Mouse (Mus musculus) MEL (cell line): ENCODE data around the gene Fank1. TPM values are rescaled to one million over a fixed set of nuclear protein-coding genes. Genes with fewer than 3 reads are reported as not detected.

Experiments
- DNase-seq: peaks from one replicate; pipeline ENCODE4 v3.0.0; 2011; ENCODE audit warnings: low read depth, low spot score
- H3K27ac ChIP-seq: 2 replicates; pipeline ENCODE4 v1.5.1; 2012; ENCODE audit warnings: low read depth, mild to moderate bottlenecking, control low read depth, low read length, moderate library complexity; ENCODE audit not compliant: control insufficient read depth
- H3K27me3 ChIP-seq, 2 experiments: fragments of 150-350 bp in 1 of 2; sonication (generic) in 1 of 2; 2 replicates each; pipeline ENCODE4 v1.6.1; 2012; ENCODE audit warnings: low read length in 2 of 2, mild to moderate bottlenecking in 2 of 2, improper control_type of control experiment in 1 of 2, moderate library complexity in 1 of 2; ENCODE audit not compliant: insufficient read depth in 2 of 2, control insufficient read depth in 1 of 2
- H3K36me3 ChIP-seq, 2 experiments: 2 replicates each; pipeline ENCODE4 v1.6.1; 2012 to 2014; ENCODE audit warnings: low read length in 2 of 2, improper control_type of control experiment in 1 of 2, inconsistent platforms in 1 of 2, mild to moderate bottlenecking in 1 of 2; ENCODE audit not compliant: insufficient read depth in 2 of 2, control insufficient read depth in 1 of 2
- H3K4me1 ChIP-seq, 2 experiments: fragments of 150-350 bp in 1 of 2; sonication (generic) in 1 of 2; 2 replicates each; pipeline ENCODE4 v1.6.1; 2012; ENCODE audit warnings: low read length in 2 of 2, improper control_type of control experiment in 1 of 2, mild to moderate bottlenecking in 1 of 2; ENCODE audit not compliant: insufficient read depth in 2 of 2, control insufficient read depth in 1 of 2
- H3K4me3 ChIP-seq, 2 experiments: fragments of 150-350 bp in 1 of 2; sonication (generic) in 1 of 2; 2 replicates each; pipeline ENCODE4 v1.5.1; 2012; ENCODE audit warnings: low read depth in 2 of 2, low read length in 2 of 2, mild to moderate bottlenecking in 2 of 2, moderate library complexity in 2 of 2, control low read depth in 1 of 2, improper control_type of control experiment in 1 of 2; ENCODE audit not compliant: control insufficient read depth in 1 of 2, insufficient read depth in 1 of 2
- H3K79me2 ChIP-seq: 2 replicates; pipeline ENCODE4 v1.6.1; 2012; ENCODE audit warnings: mild to moderate bottlenecking, low read length, moderate library complexity; ENCODE audit not compliant: control insufficient read depth, poor library complexity, insufficient read depth
- H3K9ac ChIP-seq: 2 replicates; pipeline ENCODE4 v1.6.1; 2012; ENCODE audit warnings: low read depth, mild to moderate bottlenecking, control low read depth, low read length, moderate library complexity; ENCODE audit not compliant: control insufficient read depth, poor library complexity, severe bottlenecking
- H3K9me3 ChIP-seq: fragments of 150-350 bp; sonication (generic); replicated peaks from 2 replicates; pipeline ENCODE4 v1.6.1; 2012; ENCODE audit warnings: mild to moderate bottlenecking, low read length, improper control_type of control experiment, moderate library complexity; ENCODE audit not compliant: insufficient read depth
- CHD1 ChIP-seq: IDR thresholded peaks from 2 replicates; pipeline ENCODE4 v1.6.1; 2012; ENCODE audit warnings: low read depth, mild to moderate bottlenecking, inconsistent platforms, low read length, improper control_type of control experiment
- CHD2 ChIP-seq: IDR thresholded peaks from 2 replicates; pipeline ENCODE4 v1.6.1; 2011; ENCODE audit warnings: low read length, improper control_type of control experiment
- CTCF ChIP-seq, 3 experiments: IDR thresholded peaks in 2 of 3; conservative IDR thresholded peaks in 1 of 3; 2 replicates each; pipeline ENCODE4 v1.5.1; 2011 to 2012; ENCODE audit warnings: low read length in 3 of 3, low read depth in 2 of 3, mild to moderate bottlenecking in 2 of 3, improper control_type of control experiment in 1 of 3, inconsistent platforms in 1 of 3, mixed read lengths in 1 of 3, moderate library complexity in 1 of 3; ENCODE audit not compliant: control insufficient read depth in 1 of 3, insufficient read depth in 1 of 3, poor library complexity in 1 of 3, severe bottlenecking in 1 of 3
- EP300 ChIP-seq, 2 experiments: IDR thresholded peaks; 2 replicates each; pipeline ENCODE4 v1.6.1; 2011; ENCODE audit warnings: improper control_type of control experiment in 2 of 2, low read length in 2 of 2, low read depth in 1 of 2, mild to moderate bottlenecking in 1 of 2
- ETS1 ChIP-seq: IDR thresholded peaks from 2 replicates; pipeline ENCODE4 v1.6.1; 2012; ENCODE audit warnings: low read depth, mild to moderate bottlenecking, inconsistent platforms, low read length, improper control_type of control experiment, moderate library complexity
- JUND ChIP-seq: IDR thresholded peaks from 2 replicates; pipeline ENCODE4 v1.6.1; 2011; ENCODE audit warnings: low read depth, mild to moderate bottlenecking, improper control_type of control experiment, low read length
- MAFK ChIP-seq: IDR thresholded peaks from 2 replicates; pipeline ENCODE4 v1.6.1; 2011; ENCODE audit warnings: low read depth, mild to moderate bottlenecking, low read length, improper control_type of control experiment, borderline replicate concordance
- MEF2A ChIP-seq: IDR thresholded peaks from 2 replicates; pipeline ENCODE4 v1.6.1; 2014; ENCODE audit warnings: low read depth, mild to moderate bottlenecking, inconsistent platforms, low read length, improper control_type of control experiment; ENCODE audit not compliant: poor library complexity, insufficient replicate concordance, severe bottlenecking; ENCODE audit errors: extremely low read depth
- MXI1 ChIP-seq: IDR thresholded peaks from 2 replicates; pipeline ENCODE4 v1.6.1; 2011; ENCODE audit warnings: mild to moderate bottlenecking, low read depth, low read length, improper control_type of control experiment
- MYC ChIP-seq: IDR thresholded peaks from 2 replicates; pipeline ENCODE4 v1.6.1; 2011; ENCODE audit warnings: low read depth, mild to moderate bottlenecking, low read length, improper control_type of control experiment, moderate library complexity
- POLR2A ChIP-seq, 2 experiments: IDR thresholded peaks; 2 replicates each; pipeline ENCODE4 v1.6.1; 2011 to 2012; ENCODE audit warnings: low read length in 2 of 2, mild to moderate bottlenecking in 2 of 2, control low read depth in 1 of 2, improper control_type of control experiment in 1 of 2, low read depth in 1 of 2, moderate library complexity in 1 of 2; ENCODE audit not compliant: control insufficient read depth in 1 of 2, insufficient read depth in 1 of 2, poor library complexity in 1 of 2
- POLR2AphosphoS2 ChIP-seq: IDR thresholded peaks from 2 replicates; pipeline ENCODE4 v1.6.1; 2011; ENCODE audit warnings: low read length, improper control_type of control experiment
- POLR2AphosphoS5 ChIP-seq: IDR thresholded peaks from 2 replicates; pipeline ENCODE4 v1.6.1; 2012; ENCODE audit warnings: low read depth, borderline replicate concordance, mild to moderate bottlenecking, inconsistent platforms, low read length, moderate library complexity, mixed read lengths
- SIN3A ChIP-seq: IDR thresholded peaks from 2 replicates; pipeline ENCODE4 v1.6.1; 2012; ENCODE audit warnings: low read length, improper control_type of control experiment, inconsistent platforms
- SMC3 ChIP-seq: IDR thresholded peaks from 2 replicates; pipeline ENCODE4 v1.6.1; 2011; ENCODE audit warnings: low read depth, low read length, improper control_type of control experiment
- UBTF ChIP-seq: IDR thresholded peaks from 2 replicates; pipeline ENCODE4 v1.6.1; 2012; ENCODE audit warnings: low read depth, mild to moderate bottlenecking, inconsistent platforms, low read length, improper control_type of control experiment, moderate library complexity, borderline replicate concordance; ENCODE audit not compliant: insufficient read depth
- ZC3H11A ChIP-seq: IDR thresholded peaks from 2 replicates; pipeline ENCODE4 v1.6.1; 2012; ENCODE audit warnings: low read depth, mild to moderate bottlenecking, inconsistent platforms, low read length, improper control_type of control experiment
- polyA plus RNA-seq, 2 experiments: library from polyadenylated mRNA; stranded (reverse) in 1 of 2; unstranded in 1 of 2; fragments of >175 nt in 1 of 2; fragments of >200 nt in 1 of 2; gene quantifications; 2 replicates each; pipeline versions ENCODE4 v1.2.1 to v1.2.4; 2012; ENCODE audit warnings: low replicate concordance in 2 of 2, low read depth in 1 of 2; ENCODE audit not compliant: insufficient read length in 2 of 2, insufficient read depth in 1 of 2, missing spikeins in 1 of 2
- total RNA-seq: library from RNA; depleted of rRNA; stranded (reverse); fragments of 300-350 nt; gene quantifications from 2 replicates; pipeline ENCODE4 v1.2.3, GENCODE M21; 2012

The Fank1 gene
- total and polyA plus RNA-seq, 3 experiments: 0.17 to 1.8 TPM; not detected in 1

DNA sequence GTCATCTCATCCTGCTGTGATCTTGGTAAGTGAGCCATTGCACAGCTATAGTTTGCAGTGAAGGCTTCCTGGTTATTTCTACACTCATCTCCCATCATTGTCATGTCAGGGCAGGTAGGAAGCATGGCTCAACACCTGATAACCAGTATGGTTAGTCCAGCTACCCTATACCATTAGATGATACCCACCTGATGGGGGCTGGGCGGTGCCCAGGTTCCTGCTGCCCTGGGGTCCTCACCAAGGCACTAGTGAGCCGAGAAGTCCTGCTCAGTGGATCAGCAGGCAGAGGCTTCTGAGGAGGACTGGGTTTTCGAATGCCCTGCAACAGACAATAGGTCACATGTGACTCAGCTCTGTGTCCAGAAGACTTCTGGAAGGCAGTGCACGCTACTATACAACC, 113.3 kb downstream of the Fank1 start:
- no peak overlapping the region for H3K9ac ChIP-seq
- TF ChIP-seq POLR2AphosphoS2: no peak
- no peak for TF ChIP-seq UBTF
- TF ChIP-seq MAFK: no peak
- no peak for TF ChIP-seq POLR2A (IDR thresholded peaks at IDR 0.05; ENCODE audit: control insufficient read depth in 1 of 2, insufficient read depth in 1 of 2, low read depth in 1 of 2, low read length in 2 of 2, poor library complexity in 1 of 2)
- no peak for TF ChIP-seq CTCF (IDR thresholded peaks at IDR 0.05 in 2 of 3, conservative IDR thresholded peaks at IDR 0.05 in 1 of 3; ENCODE audit: control insufficient read depth in 1 of 3, insufficient read depth in 1 of 3, low read depth in 2 of 3, low read length in 3 of 3, poor library complexity in 1 of 3, severe bottlenecking in 1 of 3)
- TF ChIP-seq, all 39 proteins: peak for 0
- Histone ChIP-seq H3K4me3 (no peak overlapping the region), H3K27me3 (no peaks in the 10 kb centered on the region), H3K9me3 (no peaks in the 10 kb centered on the region), H3K36me3 (no peaks in the 10 kb centered on the region), H3K27ac (no peak overlapping the region), H3K79me2 (no peaks in the 10 kb centered on the region), H3K4me1 (no peaks in the 10 kb centered on the region)
- DNase-seq: no peak

DNA sequence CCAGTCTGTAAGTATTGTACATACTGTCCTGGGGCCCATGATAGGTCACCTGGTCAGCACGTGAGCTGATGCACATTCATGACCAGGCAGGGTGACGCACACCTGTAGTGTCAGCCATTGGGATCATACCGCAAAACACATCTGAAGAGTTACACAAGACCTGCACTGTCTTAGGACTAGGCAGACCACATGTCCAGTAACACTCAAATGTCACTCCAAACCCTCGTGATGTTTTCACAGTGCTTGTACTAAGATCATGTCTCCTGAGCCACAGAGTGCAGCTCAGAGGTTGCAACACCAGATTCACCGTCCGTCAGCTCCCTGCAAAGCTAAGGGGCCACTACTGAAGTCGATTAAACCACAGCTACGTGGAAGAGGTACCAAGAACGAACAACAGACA, 114.6 kb downstream of the Fank1 start:
- Histone ChIP-seq H3K36me3 (no peaks in the 10 kb centered on the region), H3K4me1 (no peaks in the 10 kb centered on the region), H3K79me2 (no peaks in the 10 kb centered on the region), H3K9me3 (no peaks in the 10 kb centered on the region), H3K9ac (no peak overlapping the region), H3K27me3 (no peaks in the 10 kb centered on the region), H3K4me3 (no peak overlapping the region), H3K27ac (no peak overlapping the region)
- TF ChIP-seq POLR2AphosphoS5 (no peak), JUND (no peak), ETS1 (no peak), MXI1 (no peak), ZC3H11A (no peak), MYC (no peak), MEF2A (no peak), CTCF (IDR thresholded peaks at IDR 0.05 in 2 of 3, conservative IDR thresholded peaks at IDR 0.05 in 1 of 3; ENCODE audit: control insufficient read depth in 1 of 3, insufficient read depth in 1 of 3, low read depth in 2 of 3, low read length in 3 of 3, poor library complexity in 1 of 3, severe bottlenecking in 1 of 3) (no peak), SMC3 (no peak), CHD1 (no peak), EP300 (IDR thresholded peaks at IDR 0.05; ENCODE audit: low read depth in 1 of 2, low read length in 2 of 2) (no peak), SIN3A (no peak), CHD2 (no peak)
- no peak for DNase-seq
